Mouse (Mus musculus): ENCODE results near the gene Gm13283.
A peak's percentile ranks its signal among the peaks of the same experiment; 100 is the strongest.
"Not testable (repeated sequence)": the region's sequence is repeated elsewhere in the genome, so short reads cannot be mapped to it uniquely, and the experiment has no call there.

Gene Gm13283

GRCm38 (mm10) chr4:88761776-88762175, 1.9 kb downstream of the Gm13283 start:
- peak; percentile 71 to 88 for DNase-seq (ENCODE audit: inconsistent age in 2 of 2, low spot score in 1 of 2)

GRCm38 (mm10) chr4:88762341-88762740, 2.4 kb downstream of the Gm13283 start:
- peak in 1 of 2 experiments; percentile 55 for DNase-seq (ENCODE audit: inconsistent age in 2 of 2, low spot score in 1 of 2)

GRCm38 (mm10) chr4:88763384-88764018, 3.6 kb downstream of the Gm13283 start:
- peak; percentile 79 to 90 for DNase-seq (ENCODE audit: inconsistent age in 2 of 2, low spot score in 1 of 2)

GRCm38 (mm10) chr4:88773534-88773933, 13.6 kb downstream of the Gm13283 start, which contains the start of gene Gm13290:
Gm13290 (plus strand) TSS chr4:88773834.
- DNase-seq (ENCODE audit: inconsistent age in 2 of 2, low spot score in 1 of 2): not testable (repeated sequence)

GRCm38 (mm10) chr4:88776622-88777021, 16.7 kb downstream of the Gm13283 start, which contains the start of gene Gm13289:
Gm13289 (plus strand) TSS chr4:88776922.
- not testable (repeated sequence) for DNase-seq (ENCODE audit: inconsistent age in 2 of 2, low spot score in 1 of 2)

GRCm38 (mm10) chr4:88779550-88779949, 19.6 kb downstream of the Gm13283 start, which contains the start of gene Gm13272:
Gm13272 (plus strand) TSS chr4:88779850.
- DNase-seq (ENCODE audit: inconsistent age in 2 of 2, low spot score in 1 of 2): not testable (repeated sequence)

- DNase-seq (ENCODE audit: inconsistent age in 2 of 2, low spot score in 1 of 2): peak in 1 of 2 experiments; percentile 39
Observed at GRCm38 (mm10) chr4:88780320-88780719, 20.4 kb downstream of the Gm13283 start.

GRCm38 (mm10) chr4:88781831-88782230, 21.9 kb downstream of the Gm13283 start, which contains the start of gene Ifnz:
Ifnz (plus strand) TSS chr4:88782131.
- DNase-seq (ENCODE audit: inconsistent age in 2 of 2, low spot score in 1 of 2): peak in 1 of 2 experiments; percentile 10

GRCm38 (mm10) chr4:88782335-88782734, 22.4 kb downstream of the Gm13283 start:
- DNase-seq (ENCODE audit: inconsistent age in 2 of 2, low spot score in 1 of 2): peak; percentile 50 to 68

- DNase-seq (ENCODE audit: inconsistent age in 2 of 2, low spot score in 1 of 2): not testable (repeated sequence)
Observed at GRCm38 (mm10) chr4:88785409-88785808, 25.5 kb downstream of the Gm13283 start, which contains the start of gene Gm13276. Gm13276 (plus strand) TSS chr4:88785709.

- DNase-seq (ENCODE audit: inconsistent age in 2 of 2, low spot score in 1 of 2): peak; percentile 72 to 84
Observed at GRCm38 (mm10) chr4:88788402-88788801, 28.5 kb downstream of the Gm13283 start, which contains the start of gene Gm13277. Gm13277 (plus strand) TSS chr4:88788632.

- DNase-seq (ENCODE audit: inconsistent age in 2 of 2, low spot score in 1 of 2): not testable (repeated sequence)
Observed at GRCm38 (mm10) chr4:88791250-88791649, 31.3 kb downstream of the Gm13283 start, which contains the start of gene Gm13278. Gm13278 (plus strand) TSS chr4:88791550.

GRCm38 (mm10) chr4:88793936-88794675, 34.2 kb downstream of the Gm13283 start, which contains the start of gene Gm13275:
Gm13275 (plus strand) TSS chr4:88794487.
- DNase-seq (ENCODE audit: inconsistent age in 2 of 2, low spot score in 1 of 2): peak; percentile 78 to 97

- DNase-seq (ENCODE audit: inconsistent age in 2 of 2, low spot score in 1 of 2): not testable (repeated sequence)
Observed at GRCm38 (mm10) chr4:88797097-88797496, 37.2 kb downstream of the Gm13283 start, which contains the start of gene Gm13279. Gm13279 (plus strand) TSS chr4:88797397.

- DNase-seq (ENCODE audit: inconsistent age in 2 of 2, low spot score in 1 of 2): peak in 1 of 2 experiments; percentile 22
Observed at GRCm38 (mm10) chr4:88799365-88799764, 39.4 kb downstream of the Gm13283 start, which contains the start of gene Gm13285. Gm13285 (plus strand) TSS chr4:88799665.

GRCm38 (mm10) chr4:88802954-88803353, 43.0 kb downstream of the Gm13283 start, which contains the start of gene Gm13287:
Gm13287 (plus strand) TSS chr4:88803254.
- not testable (repeated sequence) for DNase-seq (ENCODE audit: inconsistent age in 2 of 2, low spot score in 1 of 2)

GRCm38 (mm10) chr4:88805231-88805630, 45.3 kb downstream of the Gm13283 start, which contains the start of gene Gm13288:
Gm13288 (plus strand) TSS chr4:88805531.
- not testable (repeated sequence) for DNase-seq (ENCODE audit: inconsistent age in 2 of 2, low spot score in 1 of 2)

GRCm38 (mm10) chr4:88805761-88806160, 45.8 kb downstream of the Gm13283 start:
- DNase-seq (ENCODE audit: inconsistent age in 2 of 2, low spot score in 1 of 2): peak; percentile 56 to 76
